ENCODE assay signal across 8 mouse cellular contexts in genomic region chr1:106395476-106395875, GRCm38 (mm10).
DNase-seq lines count a peak whose midpoint lies in the region; ATAC-seq and TF ChIP-seq lines count a peak whose summit lies in the region.

No protein-coding gene starts in this region.

- H3K27me3 ChIP-seq in liver, adult 2 months (ENCODE audit: control insufficient read depth, insufficient read depth, low read length): no peaks in the 10 kb centered on the region
- H3K27me3 ChIP-seq in splenic B cell, adult 2 months (ENCODE audit: control insufficient read depth, insufficient read depth, low read length, poor library complexity, severe bottlenecking): no peaks in the 10 kb centered on the region

- H3K36me3 ChIP-seq in liver, adult 2 months (ENCODE audit: control insufficient read depth, insufficient read depth, low read length): peaks cover 10% of the 10 kb centered on the region; the same call in 1 of the 2 replicates
- H3K36me3 ChIP-seq in splenic B cell, adult 2 months (ENCODE audit: control insufficient read depth, insufficient read depth, low read length, poor library complexity, severe bottlenecking): 0 out of 2 replicates have a peak, but pooled peaks cover 3% of the 10 kb centered on the region

- TF ChIP-seq CTCF in liver, adult 2 months (IDR thresholded peaks at IDR 0.05; ENCODE audit: low read depth, low read length): peak; percentile 56

- TF ChIP-seq POLR2A in liver, adult 2 months (IDR thresholded peaks at IDR 0.05; ENCODE audit: extremely low read depth, insufficient read depth, low read length): no peak

- H3K27ac ChIP-seq in liver, adult 2 months (replicated peaks; ENCODE audit: insufficient read depth, low read depth, low read length): no peak overlapping the region

- H3K4me3 ChIP-seq in liver, adult 2 months (ENCODE audit: insufficient read depth, low read depth, low read length): no peak overlapping the region

- no peak overlapping the region for H3K9ac ChIP-seq in liver, adult 2 months (ENCODE audit: low read depth, low read length)

- peak; percentile 79 for ATAC-seq in activated CD4-positive, CD25-positive, alpha-beta regulatory T cell, adult 4 months
- ATAC-seq in monocyte, adult 5-6 weeks (replicated peaks; ENCODE audit: insufficient number of reproducible peaks, low FRiP score, low TSS enrichment, poor library complexity, severe bottlenecking): peak; percentile 45; the same call in 1 of the 2 replicates

- no peaks in the 10 kb centered on the region for H3K4me1 ChIP-seq in liver, adult 2 months (ENCODE audit: control insufficient read depth, insufficient read depth, low read length)

- H3K79me2 ChIP-seq in liver, adult 2 months (ENCODE audit: control insufficient read depth, insufficient read depth, low read length): no peaks in the 10 kb centered on the region

- peak; percentile 88 for DNase-seq in 3T3-L1 (ENCODE audit: low read depth, low spot score)
- DNase-seq in embryo, embryonic 10 days (ENCODE audit: low spot score): peak; percentile 83
- DNase-seq in heart, adult 8-10 months (ENCODE audit: low spot score): peak; percentile 82
- DNase-seq in kidney, adult 9 months: peak; percentile 80
- peak; percentile 43 for DNase-seq in liver, adult 2 months (ENCODE audit: extremely low read depth, low read depth, low spot score)
- peak; percentile 84 for DNase-seq in splenic B cell, adult 2 months (ENCODE audit: low read depth, low spot score)

- 18% methylated on average over 2 of the region's 2 CpGs for WGBS in liver, adult 2 months
